ENCODE assay signal across 26 mouse cellular contexts in genomic region chrX:9738904-9739303, GRCm38 (mm10).
"Had no signal": no experiment of that assay in that cellular context is flagged by ENCODE, and none has a peak within 500 bp of the region (broad histone marks: within the 10 kb centered on the region; RNA-seq: fewer than 3 reads in every experiment).

No protein-coding gene starts in this region.

- DNase-seq: left cerebral cortex, postnatal 4 days; liver; liver, embryonic 13.5 days; liver, postnatal 0 days; lung, adult 18-20 months; lung, adult 2 months; lung, embryonic 14.5 days; lung, postnatal 10 days; lung, postnatal 14 days; lung, postnatal 36 days; lung, postnatal 4 days; midbrain, embryonic 14.5 days had no signal

- H3K27me3 ChIP-seq: limb, embryonic 12.5 days; limb, embryonic 13.5 days; limb, embryonic 15.5 days; liver, embryonic 12.5 days; liver, embryonic 13.5 days; liver, embryonic 15.5 days; lung, embryonic 15.5 days; midbrain, embryonic 12.5 days; midbrain, embryonic 13.5 days; midbrain, embryonic 15.5 days; neural tube, embryonic 12.5 days had no signal

- H3K4me3 ChIP-seq: limb, embryonic 10.5 days; limb, embryonic 12.5 days; limb, embryonic 13.5 days; limb, embryonic 15.5 days; liver, embryonic 12.5 days; liver, embryonic 13.5 days; liver, embryonic 15.5 days; lung, embryonic 15.5 days; megakaryocyte, embryonic 14.5 days; midbrain, embryonic 10.5 days; midbrain, embryonic 12.5 days; midbrain, embryonic 13.5 days; midbrain, embryonic 15.5 days; myocyte; neural tube, embryonic 12.5 days had no signal

- H3K36me3 ChIP-seq: limb, embryonic 10.5 days; limb, embryonic 12.5 days; limb, embryonic 13.5 days; limb, embryonic 15.5 days; liver, embryonic 12.5 days; liver, embryonic 13.5 days; liver, embryonic 15.5 days; lung, embryonic 15.5 days; midbrain, embryonic 10.5 days; midbrain, embryonic 12.5 days; midbrain, embryonic 13.5 days; midbrain, embryonic 15.5 days; neural tube, embryonic 12.5 days had no signal
